Mouse (Mus musculus) midbrain, embryonic 12.5 days (tissue): ENCODE measurements around the gene Xlr4c. TPM values are rescaled to one million over a fixed set of nuclear protein-coding genes. Genes with fewer than 3 reads are reported as not detected.

Source experiments
- polyA plus RNA-seq: library from polyadenylated mRNA; unstranded; fragments of >200 nt; fragmentation: Nextera tagmentation; extraction: Ambion mirVana; gene quantifications from 2 replicates; pipeline ENCODE4 v1.2.1, GENCODE M21; 2016

The Xlr4c gene
- polyA plus RNA-seq, 1 experiment from 2014 or later: not detected

Other genes starting within 250 kb of the Xlr4c start
- 0.14 TPM in 1 of 2 replicates, not detected in the other for gene Pnma5, start 206.0 kb downstream of the Xlr4c start, polyA plus RNA-seq
- gene Pnma3, start 178.3 kb downstream of the Xlr4c start, polyA plus RNA-seq: 1.1 TPM in 2 replicates
- 0.55 and 0.58 TPM in 2 replicates for gene Xlr4a, start 160.7 kb downstream of the Xlr4c start, polyA plus RNA-seq
- 3.5 and 4.0 TPM in 2 replicates for gene Xlr3a, start 146.0 kb downstream of the Xlr4c start, polyA plus RNA-seq
- 0.29 and 0.73 TPM in 2 replicates for gene Gm14685, start 126.1 kb downstream of the Xlr4c start, polyA plus RNA-seq
- not detected in 2 replicates for gene Xlr5b, start 94.3 kb downstream of the Xlr4c start, polyA plus RNA-seq
- 0.34 and 0.40 TPM in 2 replicates for gene DXBay18, start 93.7 kb downstream of the Xlr4c start, polyA plus RNA-seq
- gene Spin2d, start 66.1 kb downstream of the Xlr4c start, polyA plus RNA-seq: not detected in 2 replicates
- 14.1 and 16.1 TPM in 2 replicates for gene Xlr3b, start 50.9 kb downstream of the Xlr4c start, polyA plus RNA-seq
- 0.43 and 0.70 TPM in 2 replicates for gene Xlr4b, start 28.8 kb downstream of the Xlr4c start, polyA plus RNA-seq
- 23.1 and 23.2 TPM in 2 replicates for gene F8a, start 14.8 kb downstream of the Xlr4c start, polyA plus RNA-seq
- gene Xlr3c, start 22.3 kb upstream of the Xlr4c start, polyA plus RNA-seq: 0.37 TPM in 1 of 2 replicates, not detected in the other
- 0.14 and 0.16 TPM in 2 replicates for gene Xlr5a, start 49.8 kb upstream of the Xlr4c start, polyA plus RNA-seq
- gene Xlr5c, start 49.8 kb upstream of the Xlr4c start, polyA plus RNA-seq: not detected in 2 replicates
- gene Gm45015, start 93.7 kb upstream of the Xlr4c start, polyA plus RNA-seq: not detected in 2 replicates
- gene Zfp275, start 99.5 kb upstream of the Xlr4c start, polyA plus RNA-seq: 18.6 and 19.1 TPM in 2 replicates
- gene Gm18336, start 155.6 kb upstream of the Xlr4c start, polyA plus RNA-seq: not detected in 2 replicates
- 0.18 and 0.22 TPM in 2 replicates for gene Zfp92, start 168.0 kb upstream of the Xlr4c start, polyA plus RNA-seq
- gene Trex2, start 192.2 kb upstream of the Xlr4c start, polyA plus RNA-seq: not detected in 2 replicates
- gene Haus7, start 215.9 kb upstream of the Xlr4c start, polyA plus RNA-seq: 62.7 and 69.6 TPM in 2 replicates
- gene Bgn, start 240.5 kb upstream of the Xlr4c start, polyA plus RNA-seq: 36.2 and 43.1 TPM in 2 replicates